Mouse (Mus musculus): ENCODE measurements around the gene B4galnt3. TPM values are rescaled to one million over a fixed set of nuclear protein-coding genes. Genes with fewer than 3 reads are reported as not detected.
"Not testable (repeated sequence)": the region's sequence is repeated elsewhere in the genome, so short reads cannot be mapped to it uniquely, and the experiment has no call there.

Gene B4galnt3
- polyA plus RNA-seq, 1 experiment from 2014 or later, result 0.73 TPM

- no peak for ATAC-seq (ENCODE audit: insufficient read depth, low FRiP score, low read depth)
- Histone ChIP-seq H3K9ac (no peak overlapping the region), H3K4me2 (0 out of 2 replicates have a peak overlapping the region, but pooled peaks have one; percentile 9), H3K36me3 (no peaks in the 10 kb centered on the region), H3K4me1 (0 out of 2 replicates have a peak, but pooled peaks cover 3% of the 10 kb centered on the region), H3K27me3 (replicated peaks) (0 out of 2 replicates have a peak, but pooled peaks cover 2% of the 10 kb centered on the region), H3K9me3 (no peaks in the 10 kb centered on the region), H3K27ac (no peak overlapping the region), H3K4me3 (replicated peaks) (no peak overlapping the region)
- WGBS, result 23% methylated on average over 16 of the region's 16 CpGs
These were observed 8.5 kb upstream of the B4galnt3 start for GRCm38 (mm10) chr6:120302755-120303316.

GRCm38 (mm10) chr6:120301137-120301536 lies 6.8 kb upstream of the B4galnt3 start:
- Histone ChIP-seq H3K4me3 (replicated peaks) (no peak overlapping the region), H3K4me1 (0 out of 2 replicates have a peak, but pooled peaks cover 3% of the 10 kb centered on the region), H3K9me3 (no peaks in the 10 kb centered on the region), H3K27ac (no peak overlapping the region), H3K36me3 (no peaks in the 10 kb centered on the region), H3K9ac (no peak overlapping the region), H3K4me2 (no peak overlapping the region), H3K27me3 (replicated peaks) (0 out of 2 replicates have a peak, but pooled peaks cover 2% of the 10 kb centered on the region)
- ATAC-seq (ENCODE audit: insufficient read depth, low FRiP score, low read depth), result peak; percentile 31; the same call in 1 of the 2 replicates
- 18% methylated on average over 6 of the region's 6 CpGs for WGBS

- H3K36me3 ChIP-seq; H3K4me2 ChIP-seq; ATAC-seq (ENCODE audit: insufficient read depth, low FRiP score, low read depth); H3K4me3 ChIP-seq (replicated peaks); H3K9ac ChIP-seq; H3K4me1 ChIP-seq; H3K9me3 ChIP-seq; H3K27ac ChIP-seq; H3K27me3 ChIP-seq (replicated peaks): not testable (repeated sequence)
- WGBS, result 95% methylated on average over 2 of the region's 2 CpGs
These were observed 2.2 kb upstream of the B4galnt3 start for GRCm38 (mm10) chr6:120296589-120296988.

- Histone ChIP-seq H3K4me1 (peaks cover 3% of the 10 kb centered on the region; the same call in 1 of the 2 replicates), H3K4me2 (peak overlapping the region; percentile 99), H3K27me3 (replicated peaks) (0 out of 2 replicates have a peak, but pooled peaks cover 5% of the 10 kb centered on the region), H3K4me3 (replicated peaks) (peak overlapping the region; percentile 66), H3K36me3 (no peaks in the 10 kb centered on the region), H3K9ac (peak overlapping the region; percentile 39; the same call in 1 of the 2 replicates), H3K9me3 (no peaks in the 10 kb centered on the region), H3K27ac (no peak overlapping the region; the same call in 1 of the 2 replicates)
- under 1% methylated on average over 16 of the region's 16 CpGs for WGBS
- ATAC-seq (ENCODE audit: insufficient read depth, low FRiP score, low read depth), result peak; percentile 86
These were observed 400 bp upstream of the B4galnt3 start for GRCm38 (mm10) chr6:120294785-120295133.

GRCm38 (mm10) chr6:120291396-120292009 lies 2.9 kb downstream of the B4galnt3 start:
- Histone ChIP-seq H3K4me2 (no peak overlapping the region), H3K27ac (no peak overlapping the region), H3K9ac (no peak overlapping the region), H3K36me3 (no peaks in the 10 kb centered on the region), H3K4me3 (replicated peaks) (no peak overlapping the region), H3K27me3 (replicated peaks) (0 out of 2 replicates have a peak, but pooled peaks cover 5% of the 10 kb centered on the region), H3K4me1 (peaks cover 3% of the 10 kb centered on the region; the same call in 1 of the 2 replicates), H3K9me3 (no peaks in the 10 kb centered on the region)
- 79% methylated on average over 7 of the region's 7 CpGs for WGBS
- no peak for ATAC-seq (ENCODE audit: insufficient read depth, low FRiP score, low read depth)

GRCm38 (mm10) chr6:120289430-120289829 lies 4.9 kb downstream of the B4galnt3 start:
- no peak overlapping the region for H3K9ac ChIP-seq
- 77% methylated on average over 4 of the region's 4 CpGs for WGBS
- no peak overlapping the region for H3K27ac ChIP-seq
- H3K27me3 ChIP-seq (replicated peaks), result 0 out of 2 replicates have a peak, but pooled peaks cover 5% of the 10 kb centered on the region
- no peak for ATAC-seq (ENCODE audit: insufficient read depth, low FRiP score, low read depth)
- H3K9me3 ChIP-seq, result no peaks in the 10 kb centered on the region
- H3K4me2 ChIP-seq, result no peak overlapping the region
- no peaks in the 10 kb centered on the region for H3K4me1 ChIP-seq
- H3K4me3 ChIP-seq (replicated peaks), result no peak overlapping the region
- H3K36me3 ChIP-seq, result no peaks in the 10 kb centered on the region

- H3K4me1 ChIP-seq, result no peaks in the 10 kb centered on the region
- no peaks in the 10 kb centered on the region for H3K36me3 ChIP-seq
- H3K27me3 ChIP-seq (replicated peaks), result 0 out of 2 replicates have a peak, but pooled peaks cover 5% of the 10 kb centered on the region
- H3K27ac ChIP-seq, result no peak overlapping the region
- no peak overlapping the region for H3K4me2 ChIP-seq
- no peak overlapping the region for H3K9ac ChIP-seq
- WGBS, result 38% methylated on average over 7 of the region's 7 CpGs
- H3K9me3 ChIP-seq, result no peaks in the 10 kb centered on the region
- no peak overlapping the region for H3K4me3 ChIP-seq (replicated peaks)
- ATAC-seq (ENCODE audit: insufficient read depth, low FRiP score, low read depth), result no peak
These were observed 5.8 kb downstream of the B4galnt3 start for GRCm38 (mm10) chr6:120288541-120288940.

- H3K9me3 ChIP-seq, result no peaks in the 10 kb centered on the region
- no peak overlapping the region for H3K27ac ChIP-seq
- no peaks in the 10 kb centered on the region for H3K36me3 ChIP-seq
- no peaks in the 10 kb centered on the region for H3K4me1 ChIP-seq
- WGBS, result 86% methylated on average over 9 of the region's 9 CpGs
- ATAC-seq (ENCODE audit: insufficient read depth, low FRiP score, low read depth), result no peak
- no peak overlapping the region for H3K9ac ChIP-seq
- no peaks in the 10 kb centered on the region for H3K27me3 ChIP-seq (replicated peaks)
- no peak overlapping the region for H3K4me3 ChIP-seq (replicated peaks)
- H3K4me2 ChIP-seq, result no peak overlapping the region
These were observed 7.1 kb downstream of the B4galnt3 start for GRCm38 (mm10) chr6:120287279-120287678.

- Histone ChIP-seq H3K27me3 (replicated peaks) (no peaks in the 10 kb centered on the region), H3K9me3 (no peaks in the 10 kb centered on the region), H3K36me3 (no peaks in the 10 kb centered on the region), H3K9ac (no peak overlapping the region), H3K4me1 (no peaks in the 10 kb centered on the region), H3K4me2 (no peak overlapping the region), H3K27ac (no peak overlapping the region), H3K4me3 (replicated peaks) (no peak overlapping the region)
- WGBS, result 64% methylated on average over 7 of the region's 7 CpGs
- ATAC-seq (ENCODE audit: insufficient read depth, low FRiP score, low read depth), result no peak
These were observed 17.4 kb downstream of the B4galnt3 start for GRCm38 (mm10) chr6:120276874-120277449.

GRCm38 (mm10) chr6:120275301-120275700 lies 19.1 kb downstream of the B4galnt3 start:
- Histone ChIP-seq H3K4me3 (replicated peaks) (no peak overlapping the region), H3K27me3 (replicated peaks) (no peaks in the 10 kb centered on the region), H3K9ac (no peak overlapping the region), H3K27ac (no peak overlapping the region), H3K9me3 (no peaks in the 10 kb centered on the region), H3K36me3 (no peaks in the 10 kb centered on the region), H3K4me2 (no peak overlapping the region), H3K4me1 (no peaks in the 10 kb centered on the region)
- no peak for ATAC-seq (ENCODE audit: insufficient read depth, low FRiP score, low read depth)
- WGBS, result 52% methylated on average over 6 of the region's 6 CpGs

GRCm38 (mm10) chr6:120274887-120275286 lies 19.5 kb downstream of the B4galnt3 start:
- ATAC-seq (ENCODE audit: insufficient read depth, low FRiP score, low read depth), result no peak
- Histone ChIP-seq H3K4me3 (replicated peaks) (no peak overlapping the region), H3K9me3 (no peaks in the 10 kb centered on the region), H3K4me2 (no peak overlapping the region), H3K27ac (no peak overlapping the region), H3K36me3 (no peaks in the 10 kb centered on the region), H3K9ac (no peak overlapping the region), H3K27me3 (replicated peaks) (no peaks in the 10 kb centered on the region), H3K4me1 (no peaks in the 10 kb centered on the region)
- 45% methylated on average over 4 of the region's 4 CpGs for WGBS

GRCm38 (mm10) chr6:120274181-120274580 lies 20.2 kb downstream of the B4galnt3 start:
- ATAC-seq (ENCODE audit: insufficient read depth, low FRiP score, low read depth), result no peak
- no peak overlapping the region for H3K27ac ChIP-seq
- no peak overlapping the region for H3K9ac ChIP-seq
- no peaks in the 10 kb centered on the region for H3K4me1 ChIP-seq
- H3K4me2 ChIP-seq, result no peak overlapping the region
- no peaks in the 10 kb centered on the region for H3K27me3 ChIP-seq (replicated peaks)
- 72% methylated on average over 8 of the region's 8 CpGs for WGBS
- H3K4me3 ChIP-seq (replicated peaks), result no peak overlapping the region
- H3K36me3 ChIP-seq, result no peaks in the 10 kb centered on the region
- no peaks in the 10 kb centered on the region for H3K9me3 ChIP-seq

Measured in stomach, embryonic 15.5 days (tissue).